Mouse (Mus musculus) hindbrain, postnatal 0 days (tissue): ENCODE results near the gene Cog3. TPM values are rescaled to one million over a fixed set of nuclear protein-coding genes. Genes with fewer than 3 reads are reported as not detected.

Experiments used
- ATAC-seq: fragments of 200-750 bp; cut with Nextera tagmentation; 2 replicates; pipeline ENCODE4 v1.8.0; 2017; ENCODE audit warnings: mild to moderate bottlenecking, moderate TSS enrichment, moderate library complexity
- DNase-seq: peaks from one replicate; pipeline ENCODE4 v3.0.0-alpha.2; 2015; ENCODE audit warnings: low spot score
- H3K27ac ChIP-seq: fragments of 300-500 bp; sonication (generic); 2 replicates; pipeline ENCODE4 v1.5.1; 2014; ENCODE audit warnings: mild to moderate bottlenecking
- H3K27me3 ChIP-seq: fragments of 300-500 bp; sonication (generic); 2 replicates; pipeline ENCODE4 v1.6.1; 2014; ENCODE audit warnings: low read length, mixed read lengths; ENCODE audit not compliant: insufficient read depth
- H3K36me3 ChIP-seq: fragments of 300-500 bp; sonication (generic); 2 replicates; pipeline ENCODE4 v1.6.1; 2014; ENCODE audit warnings: low read length, mixed read lengths; ENCODE audit not compliant: insufficient read depth
- H3K4me1 ChIP-seq: fragments of 300-500 bp; sonication (generic); 2 replicates; pipeline ENCODE4 v1.6.1; 2014; ENCODE audit warnings: antibody characterized with exemption, low read length, mixed read lengths; ENCODE audit not compliant: insufficient read depth
- H3K4me2 ChIP-seq: fragments of 300-500 bp; sonication (generic); 2 replicates; pipeline ENCODE4 v1.6.1; 2014; ENCODE audit warnings: low read depth, mild to moderate bottlenecking, low read length, moderate library complexity, mixed read lengths
- H3K4me3 ChIP-seq: fragments of 300-500 bp; sonication (generic); 2 replicates; pipeline ENCODE4 v1.5.1; 2014; ENCODE audit warnings: low read length
- H3K9ac ChIP-seq: fragments of 300-500 bp; sonication (generic); replicated peaks from 2 replicates; pipeline ENCODE4 v1.6.1; 2014; ENCODE audit warnings: mild to moderate bottlenecking, low read length, moderate library complexity, mixed read lengths
- H3K9me3 ChIP-seq: fragments of 300-500 bp; sonication (generic); 2 replicates; pipeline ENCODE4 v1.6.1; 2016; ENCODE audit warnings: low read length, mixed read lengths
- CTCF ChIP-seq: IDR thresholded peaks from 2 replicates; pipeline ENCODE4 v1.5.1; 2016; ENCODE audit warnings: antibody characterized with exemption, control low read depth, low read depth
- WGBS: fragments of 180-500 bp; shearing (Covaris S2); extraction: QIAGEN DNeasy Blood & Tissue Kit; methylation state at CpG from one replicate; pipeline ENCODE4 v1.1.7; 2014; 5-methylcytosine and 5-hydroxymethylcytosine counted together
- polyA plus RNA-seq: library from polyadenylated mRNA; unstranded; fragments of >200 nt; fragmentation: Nextera tagmentation; extraction: Ambion mirVana; gene quantifications from 2 replicates; pipeline ENCODE4 v1.2.1, GENCODE M21; 2015
- total RNA-seq: library from RNA; depleted of rRNA; stranded (reverse); fragments of >200 nt; gene quantifications from 2 replicates; pipeline ENCODE4 v1.2.3, GENCODE M21; 2014

Cog3 gene
- total and polyA plus RNA-seq, 2 experiments from 2014 or later, result 12.0 to 21.2 TPM

GRCm38 (mm10) chr14:75761028-75761805 is 6.9 kb upstream of the Cog3 start:
- 60% methylated on average over 10 of the region's 10 CpGs for WGBS
- no peaks in the 10 kb centered on the region for H3K9me3 ChIP-seq
- DNase-seq, result peak; percentile 67
- H3K9ac ChIP-seq, result no peak overlapping the region
- H3K36me3 ChIP-seq, result peaks cover 9% of the 10 kb centered on the region; the same call in 1 of the 2 replicates
- no peak overlapping the region for H3K4me3 ChIP-seq
- no peak overlapping the region for H3K4me2 ChIP-seq
- H3K27ac ChIP-seq, result no peak overlapping the region
- no peaks in the 10 kb centered on the region for H3K4me1 ChIP-seq
- H3K27me3 ChIP-seq, result no peaks in the 10 kb centered on the region
- ATAC-seq, result no peak
- peak; percentile 74 for TF ChIP-seq CTCF

GRCm38 (mm10) chr14:75758401-75758800 is 4.1 kb upstream of the Cog3 start:
- Histone ChIP-seq H3K9ac (no peak overlapping the region), H3K27ac (no peak overlapping the region), H3K36me3 (peaks cover 9% of the 10 kb centered on the region; the same call in 1 of the 2 replicates), H3K9me3 (no peaks in the 10 kb centered on the region), H3K4me3 (no peak overlapping the region), H3K27me3 (no peaks in the 10 kb centered on the region), H3K4me1 (peaks cover under 1% of the 10 kb centered on the region; the same call in 1 of the 2 replicates), H3K4me2 (no peak overlapping the region)
- WGBS, result 72% methylated on average over 7 of the region's 7 CpGs
- DNase-seq (peak; percentile 7), ATAC-seq (no peak)
- TF ChIP-seq CTCF, result no peak

GRCm38 (mm10) chr14:75757821-75758220 is 3.5 kb upstream of the Cog3 start:
- no peak overlapping the region for H3K9ac ChIP-seq
- TF ChIP-seq CTCF, result no peak
- H3K27me3 ChIP-seq, result no peaks in the 10 kb centered on the region
- ATAC-seq, result no peak
- H3K9me3 ChIP-seq, result no peaks in the 10 kb centered on the region
- H3K36me3 ChIP-seq, result peaks cover 9% of the 10 kb centered on the region; the same call in 1 of the 2 replicates
- H3K27ac ChIP-seq, result no peak overlapping the region
- 81% methylated on average over 2 of the region's 2 CpGs for WGBS
- no peak for DNase-seq
- H3K4me1 ChIP-seq, result peaks cover 6% of the 10 kb centered on the region; the same call in 1 of the 2 replicates
- H3K4me2 ChIP-seq, result no peak overlapping the region
- H3K4me3 ChIP-seq, result no peak overlapping the region

GRCm38 (mm10) chr14:75756971-75757370 is 2.7 kb upstream of the Cog3 start:
- no peaks in the 10 kb centered on the region for H3K27me3 ChIP-seq
- 91% methylated on average over 6 of the region's 6 CpGs for WGBS

DNA sequence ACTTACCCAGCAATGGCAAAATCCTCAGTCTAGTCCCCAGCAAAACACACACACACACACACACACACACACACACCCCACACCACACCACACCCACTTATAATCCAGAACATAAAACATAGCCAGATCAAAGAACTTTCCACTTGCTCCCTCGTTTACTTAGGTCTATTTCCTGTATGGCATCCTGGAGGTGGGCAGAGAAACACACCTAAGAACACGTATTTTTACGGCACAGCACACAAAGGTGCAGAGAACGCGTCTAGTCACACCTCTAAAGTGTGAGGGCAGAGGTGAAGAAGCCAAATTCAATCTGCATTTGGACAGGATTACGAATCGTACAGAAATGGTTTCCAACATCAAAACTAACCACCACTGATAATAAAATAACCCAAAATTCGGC is 1.1 kb downstream of the Cog3 start:
- H3K9ac ChIP-seq, result peak overlapping the region; percentile 87; the same call in 1 of the 2 replicates

More at GRCm38 (mm10) chr14:75756971-75757370, 2.7 kb upstream of the Cog3 start:
- H3K9ac ChIP-seq, result no peak overlapping the region
- no peak overlapping the region for H3K4me2 ChIP-seq
- H3K9me3 ChIP-seq, result no peaks in the 10 kb centered on the region
- ATAC-seq (no peak), DNase-seq (no peak)
- H3K27ac ChIP-seq, result no peak overlapping the region
- no peak overlapping the region for H3K4me3 ChIP-seq
- peaks cover 9% of the 10 kb centered on the region; the same call in 1 of the 2 replicates for H3K4me1 ChIP-seq
- H3K36me3 ChIP-seq, result 0 out of 2 replicates have a peak, but pooled peaks cover 1% of the 10 kb centered on the region
- TF ChIP-seq CTCF, result no peak

DNA sequence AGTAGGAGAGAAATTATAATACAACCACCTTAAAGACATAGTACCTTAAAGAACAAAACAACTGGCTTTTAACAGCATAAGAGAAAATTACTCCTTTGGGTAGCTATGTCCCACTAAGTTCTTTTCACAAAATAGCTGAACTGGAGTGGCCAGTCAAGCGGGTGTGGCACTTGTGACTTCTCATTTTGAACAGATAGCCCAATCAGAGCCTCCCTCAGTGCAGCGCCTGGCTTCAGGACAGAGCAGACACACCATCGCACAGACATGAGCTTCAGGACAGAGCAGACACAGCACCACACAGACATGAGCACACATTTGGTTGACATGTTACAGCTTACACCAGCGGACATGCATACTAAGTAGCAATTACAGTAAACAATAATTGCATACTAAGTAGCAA is 3.3 kb downstream of the Cog3 start:
- peaks cover 9% of the 10 kb centered on the region; the same call in 1 of the 2 replicates for H3K4me1 ChIP-seq
- TF ChIP-seq CTCF, result no peak
- no peak for DNase-seq

More for the DNA sequence above, 1.1 kb downstream of the Cog3 start:
- ATAC-seq (no peak), DNase-seq (no peak)
- H3K9me3 ChIP-seq, result no peaks in the 10 kb centered on the region
- peaks cover 9% of the 10 kb centered on the region; the same call in 1 of the 2 replicates for H3K4me1 ChIP-seq
- H3K36me3 ChIP-seq, result no peaks in the 10 kb centered on the region
- 78% methylated on average over 8 of the region's 8 CpGs for WGBS
- H3K27ac ChIP-seq, result no peak overlapping the region
- H3K27me3 ChIP-seq, result no peaks in the 10 kb centered on the region
- TF ChIP-seq CTCF, result no peak
- peak overlapping the region; percentile 94 for H3K4me3 ChIP-seq
- H3K4me2 ChIP-seq, result peak overlapping the region; percentile 88

DNA sequence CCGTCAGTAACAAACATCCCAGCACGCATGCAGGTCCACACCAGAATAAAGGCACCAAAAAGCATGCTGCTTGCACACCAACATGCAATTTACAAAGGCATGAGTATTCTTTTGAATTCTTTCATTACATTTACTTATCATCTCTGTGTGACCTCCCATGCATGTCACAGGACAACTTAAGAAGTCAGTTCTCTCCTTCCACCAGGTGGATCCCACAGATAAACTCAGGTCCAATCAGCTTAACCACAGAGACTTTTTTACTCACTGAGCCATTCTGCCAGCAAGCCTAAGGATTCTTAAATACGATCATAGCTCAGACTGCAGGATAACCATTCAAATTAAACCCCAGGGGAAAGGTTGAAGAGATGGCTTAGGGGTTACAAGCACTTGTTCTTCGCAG is 5.2 kb downstream of the Cog3 start:
- Histone ChIP-seq H3K9me3 (no peaks in the 10 kb centered on the region), H3K27ac (no peak overlapping the region), H3K4me1 (peaks cover 9% of the 10 kb centered on the region; the same call in 1 of the 2 replicates), H3K27me3 (no peaks in the 10 kb centered on the region), H3K4me3 (no peak overlapping the region), H3K4me2 (no peak overlapping the region), H3K9ac (no peak overlapping the region), H3K36me3 (peaks cover 5% of the 10 kb centered on the region; the same call in 1 of the 2 replicates)
- DNase-seq (no peak), ATAC-seq (no peak)
- 91% methylated on average over 4 of the region's 4 CpGs for WGBS
- no peak for TF ChIP-seq CTCF

More for the DNA sequence above, 3.3 kb downstream of the Cog3 start:
- Histone ChIP-seq H3K9me3 (no peaks in the 10 kb centered on the region), H3K36me3 (peaks cover 5% of the 10 kb centered on the region; the same call in 1 of the 2 replicates), H3K27me3 (no peaks in the 10 kb centered on the region), H3K27ac (no peak overlapping the region), H3K9ac (no peak overlapping the region), H3K4me3 (no peak overlapping the region), H3K4me2 (no peak overlapping the region)
- 78% methylated on average over 4 of the region's 4 CpGs for WGBS
- no peak for ATAC-seq
